Mouse (Mus musculus) heart, postnatal 0 days (tissue): ENCODE measurements around the gene Rabgef1. TPM values are rescaled to one million over a fixed set of nuclear protein-coding genes. Genes with fewer than 3 reads are reported as not detected.

Source experiments
- ATAC-seq: fragments of 200-750 bp; cut with Nextera tagmentation; 2 replicates; pipeline ENCODE4 v1.8.0; 2017; ENCODE audit warnings: low read depth, moderate number of reproducible peaks, moderate library complexity; ENCODE audit not compliant: insufficient read depth
- DNase-seq: peaks from one replicate; pipeline ENCODE4 v3.0.0-alpha.2; 2016; ENCODE audit warnings: low spot score
- H3K27ac ChIP-seq: fragments of 300-500 bp; sonication (generic); 2 replicates; pipeline ENCODE4 v1.5.1; 2014; ENCODE audit warnings: low read depth, mild to moderate bottlenecking
- H3K27me3 ChIP-seq: fragments of 300-500 bp; sonication (generic); 2 replicates; pipeline ENCODE4 v1.6.1; 2014; ENCODE audit warnings: low read length, mixed read lengths; ENCODE audit not compliant: control insufficient read depth, insufficient read depth
- H3K36me3 ChIP-seq: fragments of 300-500 bp; sonication (generic); replicated peaks from 2 replicates; pipeline ENCODE4 v1.6.1; 2014; ENCODE audit warnings: low read length, mixed read lengths; ENCODE audit not compliant: control insufficient read depth, insufficient read depth
- H3K4me1 ChIP-seq: fragments of 300-500 bp; sonication (generic); 2 replicates; pipeline ENCODE4 v1.6.1; 2014; ENCODE audit warnings: antibody characterized with exemption; ENCODE audit not compliant: control insufficient read depth, insufficient read depth
- H3K4me2 ChIP-seq: fragments of 300-500 bp; sonication (generic); 2 replicates; pipeline ENCODE4 v1.6.1; 2014; ENCODE audit warnings: low read depth, mild to moderate bottlenecking, low read length, moderate library complexity
- H3K4me3 ChIP-seq: fragments of 300-500 bp; sonication (generic); 2 replicates; pipeline ENCODE4 v1.5.1; 2014; ENCODE audit warnings: low read depth, low read length
- H3K9ac ChIP-seq: fragments of 300-500 bp; sonication (generic); replicated peaks from 2 replicates; pipeline ENCODE4 v1.6.1; 2014; ENCODE audit warnings: low read depth, low read length, mixed read lengths
- H3K9me3 ChIP-seq: fragments of 300-500 bp; sonication (generic); replicated peaks from 2 replicates; pipeline ENCODE4 v1.6.1; 2016; ENCODE audit warnings: low read length; ENCODE audit not compliant: control insufficient read depth
- CTCF ChIP-seq: IDR thresholded peaks from 2 replicates; pipeline ENCODE4 v1.5.1; 2016; ENCODE audit warnings: antibody characterized with exemption, control low read depth, low read depth
- EP300 ChIP-seq: IDR thresholded peaks from 2 replicates; pipeline ENCODE4 v1.6.1; 2016; ENCODE audit warnings: antibody characterized with exemption, low read depth
- WGBS: fragments of 180-500 bp; shearing (Covaris S2); extraction: QIAGEN DNeasy Blood & Tissue Kit; methylation state at CpG from one replicate; pipeline ENCODE4 v1.1.7; 2014; 5-methylcytosine and 5-hydroxymethylcytosine counted together
- polyA plus RNA-seq: library from polyadenylated mRNA; unstranded; fragments of >200 nt; fragmentation: Nextera tagmentation; extraction: Ambion mirVana; gene quantifications from 2 replicates; pipeline ENCODE4 v1.2.1, GENCODE M21; 2015
- total RNA-seq: library from RNA; depleted of rRNA; stranded (reverse); fragments of >200 nt; gene quantifications from 2 replicates; pipeline ENCODE4 v1.2.3, GENCODE M21; 2014; ENCODE audit warnings: low replicate concordance; rRNA removed

Rabgef1 gene
- total RNA-seq (4.6 and 17.5 TPM in 2 replicates), polyA plus RNA-seq (16.7 and 19.8 TPM in 2 replicates)

DNA sequence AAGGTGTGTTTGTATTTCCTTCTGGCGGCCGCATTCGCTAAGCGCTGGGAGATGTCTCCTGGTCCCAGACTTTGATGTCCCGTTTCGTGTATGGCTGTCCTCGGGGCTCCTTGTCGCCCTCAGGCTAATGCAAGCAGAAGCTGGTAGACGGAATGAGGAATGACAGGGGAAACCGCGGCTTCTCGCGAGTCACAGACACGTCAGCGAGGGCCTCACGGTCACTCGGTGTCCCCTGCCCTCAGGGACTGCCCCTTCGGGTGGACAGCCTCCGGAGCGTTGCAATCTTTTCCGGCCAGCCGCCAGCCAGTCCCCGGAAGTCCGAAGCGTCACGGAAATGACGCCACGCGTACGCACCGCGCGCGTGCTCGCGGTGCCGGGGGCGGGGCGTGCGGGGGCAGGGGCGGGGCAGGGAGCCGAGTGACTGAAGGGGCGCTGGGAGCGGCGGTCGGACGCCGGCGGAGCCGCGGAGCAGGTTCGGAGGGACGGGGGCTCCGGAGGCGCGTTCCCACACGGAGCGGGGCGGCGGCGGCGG lies at the start of gene Rabgef1:
Gene Rabgef1, plus strand, starts transcription at position 376 of the 532 bp plus-strand sequence.
- Histone ChIP-seq H3K4me3 (peak within 1 kb of the TSS; percentile 74), H3K9ac (peak within 1 kb of the TSS; percentile 81), H3K27me3 (no peaks in the 10 kb centered on the region), H3K4me2 (peak within 1 kb of the TSS; percentile 74), H3K27ac (peak within 1 kb of the TSS; percentile 97), H3K4me1 (peaks cover 15% of the 10 kb centered on the region), H3K9me3 (no peaks in the 10 kb centered on the region), H3K36me3 (no peaks in the 10 kb centered on the region)
- ATAC-seq (peak; percentile 96), DNase-seq (peak; percentile 93)
- TF ChIP-seq EP300 (peak; percentile 72; the same call in 1 of the 2 replicates), CTCF (no peak)
- WGBS, result 1% methylated on average over 52 of the region's 62 CpGs

DNA sequence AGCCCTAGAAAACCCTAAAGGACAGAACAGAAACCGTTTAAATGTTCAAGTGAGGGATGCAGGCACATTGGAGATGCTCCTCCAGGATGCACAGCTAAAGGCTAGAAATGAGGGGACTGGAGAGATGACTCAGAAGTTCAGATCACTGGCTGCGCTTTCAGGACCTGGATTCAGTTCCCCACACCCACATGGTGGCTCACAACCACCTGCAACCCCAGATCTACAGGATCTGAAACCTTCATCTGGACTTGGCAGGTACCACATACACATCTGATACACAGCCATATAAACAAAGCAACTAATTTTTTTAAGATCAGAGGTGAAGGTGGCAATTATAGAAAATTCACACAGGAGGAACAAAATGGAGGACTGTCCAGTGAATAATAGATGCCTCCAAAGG lies 49.2 kb upstream of the Rabgef1 start:
- no peak overlapping the region for H3K27ac ChIP-seq

DNA sequence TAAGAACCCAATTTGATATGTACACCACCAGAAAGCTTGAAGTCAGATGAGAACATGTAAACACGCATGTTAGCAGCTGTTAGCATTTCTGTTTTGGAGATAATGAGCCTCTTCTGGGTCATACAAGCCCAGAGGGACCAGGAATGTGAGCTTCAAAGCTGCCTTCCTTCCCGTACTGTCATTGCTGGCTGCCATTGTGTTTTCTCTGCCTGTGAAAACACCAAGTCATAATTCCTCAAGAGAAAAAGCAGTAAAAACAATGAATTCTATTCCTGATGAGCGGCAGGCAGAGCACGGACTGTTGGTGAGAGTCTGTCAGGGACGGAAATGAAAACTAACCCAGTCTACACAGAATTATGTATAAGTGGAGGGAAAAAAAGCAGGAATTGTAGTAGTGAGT lies 47.3 kb upstream of the Rabgef1 start:
- peak; percentile 13 for DNase-seq
- Histone ChIP-seq H3K4me2 (no peak overlapping the region), H3K9ac (no peak overlapping the region), H3K4me3 (no peak overlapping the region), H3K36me3 (no peaks in the 10 kb centered on the region), H3K9me3 (no peaks in the 10 kb centered on the region), H3K4me1 (peaks cover 5% of the 10 kb centered on the region; the same call in 1 of the 2 replicates), H3K27ac (peak overlapping the region; percentile 30; the same call in 1 of the 2 replicates), H3K27me3 (no peaks in the 10 kb centered on the region)
- WGBS, result 60% methylated on average over 5 of the region's 5 CpGs
- ATAC-seq, result no peak
- TF ChIP-seq CTCF (no peak), EP300 (no peak)

More for the DNA sequence above, 49.2 kb upstream of the Rabgef1 start:
- 80% methylated on average over 2 of the region's 2 CpGs for WGBS
- no peak overlapping the region for H3K4me2 ChIP-seq
- ATAC-seq (no peak), DNase-seq (no peak)
- no peaks in the 10 kb centered on the region for H3K27me3 ChIP-seq
- H3K4me1 ChIP-seq, result peaks cover 5% of the 10 kb centered on the region
- no peaks in the 10 kb centered on the region for H3K9me3 ChIP-seq
- TF ChIP-seq EP300, result no peak
- TF ChIP-seq CTCF, result no peak
- no peak overlapping the region for H3K4me3 ChIP-seq
- no peaks in the 10 kb centered on the region for H3K36me3 ChIP-seq
- H3K9ac ChIP-seq, result no peak overlapping the region

DNA sequence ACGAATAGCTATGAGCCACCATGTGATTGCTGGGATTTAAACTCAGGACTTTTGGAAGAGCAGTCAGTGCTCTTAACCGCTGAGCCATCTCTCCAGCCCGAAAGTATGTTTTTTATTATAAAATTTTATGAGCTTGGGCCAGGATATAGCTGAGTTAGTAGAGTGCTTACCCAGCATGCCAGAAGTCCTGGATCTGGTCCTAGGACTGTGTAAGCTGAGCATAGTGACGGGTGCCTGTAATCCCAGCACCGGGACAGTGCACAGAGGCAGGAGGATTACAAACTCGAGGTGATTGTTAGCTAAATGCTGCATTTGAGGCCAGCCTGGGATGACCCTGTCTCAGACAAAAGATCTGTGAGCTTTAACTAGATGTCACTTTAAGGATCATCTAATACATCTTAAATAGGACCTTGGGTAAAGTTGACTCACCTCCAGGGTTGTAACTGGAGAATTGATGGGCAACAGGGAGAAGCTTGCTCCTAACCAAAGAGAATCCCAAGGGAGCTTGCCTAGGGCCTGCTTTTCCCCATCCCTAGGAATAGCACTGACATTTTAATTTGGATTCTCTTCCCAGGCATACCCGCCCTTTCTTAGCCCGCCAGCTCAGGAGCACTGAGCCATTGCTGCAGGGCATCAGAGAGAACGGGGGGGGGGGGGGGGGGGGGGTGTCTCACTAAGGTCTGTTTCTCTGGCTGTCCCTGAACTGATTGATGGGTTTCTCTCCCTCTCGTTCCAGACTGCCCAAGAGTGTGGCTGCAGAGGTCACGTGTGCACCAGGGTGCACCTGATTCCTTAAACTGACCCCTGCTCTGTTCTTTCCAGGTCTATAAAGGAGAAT lies 42.7 kb upstream of the Rabgef1 start:
- Histone ChIP-seq H3K27ac (no peak overlapping the region), H3K27me3 (no peaks in the 10 kb centered on the region), H3K36me3 (0 out of 2 replicates have a peak, but pooled peaks cover 8% of the 10 kb centered on the region), H3K4me2 (no peak overlapping the region), H3K4me3 (no peak overlapping the region), H3K9me3 (no peaks in the 10 kb centered on the region), H3K4me1 (no peaks in the 10 kb centered on the region), H3K9ac (no peak overlapping the region)
- ATAC-seq (no peak), DNase-seq (no peak)
- 78% methylated on average over 11 of the region's 11 CpGs for WGBS
- no peak for TF ChIP-seq EP300
- TF ChIP-seq CTCF, result no peak

DNA sequence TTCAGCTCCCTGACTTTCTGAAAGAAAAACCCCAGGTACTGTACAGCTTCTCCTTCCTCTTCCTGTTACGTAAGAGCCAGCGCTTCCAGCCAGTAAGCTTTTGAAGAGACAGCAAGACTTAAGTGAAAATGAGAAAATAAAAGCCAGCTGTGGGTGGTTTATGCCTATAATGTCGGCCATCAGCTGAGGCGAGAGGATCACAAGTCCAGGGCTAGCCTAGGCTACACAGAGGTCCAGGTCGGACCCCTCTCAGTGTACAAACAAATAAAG lies 42.1 kb upstream of the Rabgef1 start:
- no peak for DNase-seq
- H3K9me3 ChIP-seq, result no peaks in the 10 kb centered on the region
- H3K4me2 ChIP-seq, result no peak overlapping the region
- ATAC-seq, result no peak
- no peaks in the 10 kb centered on the region for H3K4me1 ChIP-seq
- WGBS, result 83% methylated on average over 5 of the region's 5 CpGs
- no peak overlapping the region for H3K4me3 ChIP-seq
- TF ChIP-seq CTCF (no peak), EP300 (no peak)
- H3K27me3 ChIP-seq, result no peaks in the 10 kb centered on the region
- H3K27ac ChIP-seq, result no peak overlapping the region
- no peak overlapping the region for H3K9ac ChIP-seq
- 0 out of 2 replicates have a peak, but pooled peaks cover 8% of the 10 kb centered on the region for H3K36me3 ChIP-seq
